Mouse (Mus musculus) brain, embryonic 14.5 days (tissue): Measurements from ENCODE around the gene Rpsa.

ENCODE experiments used
- CTCF ChIP-seq: fragments of 200-500 bp; IDR thresholded peaks from 2 replicates; pipeline ENCODE4 v1.5.1; 2012; ENCODE audit warnings: inconsistent platforms, mild to moderate bottlenecking, moderate library complexity, borderline replicate concordance; ENCODE audit not compliant: insufficient read depth, insufficient read length; ENCODE audit errors: extremely low read depth
- POLR2A ChIP-seq: fragments of 200-500 bp; IDR thresholded peaks from 2 replicates; pipeline ENCODE4 v1.6.1; 2012; ENCODE audit warnings: mild to moderate bottlenecking, inconsistent platforms, borderline replicate concordance; ENCODE audit not compliant: poor library complexity, insufficient read depth, insufficient read length, severe bottlenecking; ENCODE audit errors: extremely low read depth

DNA sequence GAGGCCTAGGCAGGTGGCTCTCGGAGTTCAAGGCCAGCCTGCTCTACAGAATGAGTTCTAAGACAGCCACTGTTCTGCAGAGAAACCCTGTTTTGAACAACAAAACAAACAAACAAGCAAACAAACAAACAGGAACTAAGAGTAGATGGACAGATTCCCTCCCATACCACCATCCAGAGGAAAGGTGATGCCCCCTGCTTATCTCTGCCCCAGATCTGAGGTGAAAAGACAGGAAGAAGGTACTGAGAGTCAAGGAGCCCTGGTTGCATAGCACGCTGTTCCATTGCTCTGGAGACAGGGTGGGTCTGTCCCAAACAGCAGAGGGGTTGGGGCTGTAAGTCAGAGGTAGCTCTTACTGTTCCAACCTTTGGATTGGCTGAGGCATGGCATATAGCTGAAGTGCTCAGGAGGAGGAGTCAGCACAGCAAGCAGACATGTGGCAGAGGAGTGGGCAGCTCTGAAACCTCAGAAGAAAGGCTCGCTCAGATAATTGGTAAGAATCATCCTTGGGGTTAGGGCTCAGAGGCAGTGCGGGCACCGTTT lies 35.7 kb upstream of the Rpsa start, which contains the start of gene Ccr8:
- TF ChIP-seq CTCF (no peak), POLR2A (no peak)
